Mouse (Mus musculus): ENCODE measurements at regions not wholly inside any gene's neighbourhood (a gene's known extent, or its start where the extent isn't known, plus 50 kb on each side); places are given as distances from the start of the nearest gene placed in this dataset.

GRCm38 (mm10) chrX:11961350-11961749 lies 198.8 kb downstream of the Bcor start:
- no peak for DNase-seq (ENCODE audit: extremely low read depth, low read depth, low spot score)

- DNase-seq (ENCODE audit: extremely low read depth, low read depth, low spot score), result no peak
Observed at GRCm38 (mm10) chrX:11964428-11964827, 195.7 kb downstream of the Bcor start.

GRCm38 (mm10) chrX:11978679-11979078 lies 181.5 kb downstream of the Bcor start:
- no peak for DNase-seq (ENCODE audit: extremely low read depth, low read depth, low spot score)

- DNase-seq (ENCODE audit: extremely low read depth, low read depth, low spot score), result no peak
Observed at GRCm38 (mm10) chrX:11983276-11983675, 176.9 kb downstream of the Bcor start.

Data from fat pad, adult 2 months (tissue).